Mouse (Mus musculus): ENCODE measurements around the gene Herc3. TPM values are rescaled to one million over a fixed set of nuclear protein-coding genes. Genes with fewer than 3 reads are reported as not detected.
"Not testable (repeated sequence)": the region's sequence is repeated elsewhere in the genome, so short reads cannot be mapped to it uniquely, and the experiment has no call there.

Herc3 gene
- polyA plus RNA-seq, 1 experiment from 2014 or later: 30.4 TPM

DNA sequence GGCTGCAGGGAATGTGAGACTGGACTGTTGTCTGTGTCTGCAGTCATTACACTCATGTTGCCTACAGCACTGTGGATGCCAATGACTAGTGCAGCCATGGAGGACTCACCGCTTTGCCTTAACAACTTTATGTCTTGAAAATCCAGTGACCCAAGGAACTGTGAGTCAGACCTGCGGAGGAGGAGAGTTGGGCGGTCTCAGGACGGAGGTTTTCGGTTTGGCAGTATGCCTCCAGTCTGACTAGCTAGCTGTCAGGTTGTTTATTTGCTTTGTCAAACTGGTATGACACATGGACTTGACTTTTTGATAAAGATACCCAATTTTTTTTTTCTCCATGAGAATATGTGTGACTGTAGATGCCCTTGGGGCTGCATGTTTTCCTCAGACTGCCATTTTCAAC, 16.6 kb downstream of the Herc3 start:
- Histone ChIP-seq H3K27ac (replicated peaks; ENCODE audit: low read depth, low read length) (no peak overlapping the region), H3K4me3 (replicated peaks; ENCODE audit: low read depth, low read length) (no peak overlapping the region), H3K4me2 (ENCODE audit: low read length) (no peak overlapping the region), H3K9me3 (ENCODE audit: control insufficient read depth, low read length) (no peaks in the 10 kb centered on the region), H3K9ac (replicated peaks; ENCODE audit: low read length) (no peak overlapping the region), H3K27me3 (ENCODE audit: control insufficient read depth, insufficient read depth, low read length) (no peaks in the 10 kb centered on the region), H3K36me3 (ENCODE audit: control insufficient read depth, insufficient read depth, low read length) (no peaks in the 10 kb centered on the region), H3K4me1 (ENCODE audit: control insufficient read depth, insufficient read depth, low read length) (no peaks in the 10 kb centered on the region)
- DNase-seq: no peak
- no peak for ATAC-seq (ENCODE audit: low FRiP score, low TSS enrichment)
- 93% methylated on average over 5 of the region's 5 CpGs for WGBS

DNA sequence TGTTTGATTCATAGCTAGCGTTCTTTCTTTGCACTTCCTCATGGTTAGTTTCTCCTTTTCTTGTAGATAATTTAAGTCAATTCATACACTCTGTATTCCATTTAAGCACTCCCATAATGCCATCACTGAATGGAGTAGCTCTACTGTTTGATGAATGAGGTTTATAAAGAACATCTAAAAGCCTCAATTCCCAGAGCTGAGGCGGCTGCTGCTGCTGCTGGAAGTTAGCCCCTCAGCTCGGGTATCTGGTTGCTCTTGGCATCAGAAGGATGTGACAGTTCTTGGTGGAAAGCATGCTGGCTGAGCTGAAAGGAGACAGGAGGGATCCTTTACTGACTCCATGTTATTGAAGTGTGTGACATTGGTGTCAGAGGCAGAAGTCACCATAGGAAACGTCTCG, 18.1 kb downstream of the Herc3 start:
- DNase-seq (no peak), ATAC-seq (ENCODE audit: low FRiP score, low TSS enrichment) (no peak)
- H3K4me2 ChIP-seq (ENCODE audit: low read length): no peak overlapping the region
- H3K4me1 ChIP-seq (ENCODE audit: control insufficient read depth, insufficient read depth, low read length): no peaks in the 10 kb centered on the region
- no peak overlapping the region for H3K9ac ChIP-seq (replicated peaks; ENCODE audit: low read length)
- H3K27me3 ChIP-seq (ENCODE audit: control insufficient read depth, insufficient read depth, low read length): no peaks in the 10 kb centered on the region
- no peaks in the 10 kb centered on the region for H3K36me3 ChIP-seq (ENCODE audit: control insufficient read depth, insufficient read depth, low read length)
- no peak overlapping the region for H3K4me3 ChIP-seq (replicated peaks; ENCODE audit: low read depth, low read length)
- H3K9me3 ChIP-seq (ENCODE audit: control insufficient read depth, low read length): no peaks in the 10 kb centered on the region
- 35% methylated on average over 5 of the region's 5 CpGs for WGBS
- no peak overlapping the region for H3K27ac ChIP-seq (replicated peaks; ENCODE audit: low read depth, low read length)

GRCm38 (mm10) chr6:58855676-58856367, 24.6 kb downstream of the Herc3 start:
- Histone ChIP-seq H3K27me3 (ENCODE audit: control insufficient read depth, insufficient read depth, low read length) (no peaks in the 10 kb centered on the region), H3K4me2 (ENCODE audit: low read length) (no peak overlapping the region), H3K4me1 (ENCODE audit: control insufficient read depth, insufficient read depth, low read length) (peaks cover 5% of the 10 kb centered on the region; the same call in 1 of the 2 replicates), H3K9me3 (ENCODE audit: control insufficient read depth, low read length) (no peaks in the 10 kb centered on the region), H3K36me3 (ENCODE audit: control insufficient read depth, insufficient read depth, low read length) (0 out of 2 replicates have a peak, but pooled peaks cover 4% of the 10 kb centered on the region), H3K4me3 (replicated peaks; ENCODE audit: low read depth, low read length) (no peak overlapping the region), H3K9ac (replicated peaks; ENCODE audit: low read length) (no peak overlapping the region), H3K27ac (replicated peaks; ENCODE audit: low read depth, low read length) (peak overlapping the region; percentile 22)
- DNase-seq (peak; percentile 35), ATAC-seq (ENCODE audit: low FRiP score, low TSS enrichment) (peak; percentile 69; the same call in 1 of the 2 replicates)
- WGBS: 61% methylated on average over 10 of the region's 10 CpGs

DNA sequence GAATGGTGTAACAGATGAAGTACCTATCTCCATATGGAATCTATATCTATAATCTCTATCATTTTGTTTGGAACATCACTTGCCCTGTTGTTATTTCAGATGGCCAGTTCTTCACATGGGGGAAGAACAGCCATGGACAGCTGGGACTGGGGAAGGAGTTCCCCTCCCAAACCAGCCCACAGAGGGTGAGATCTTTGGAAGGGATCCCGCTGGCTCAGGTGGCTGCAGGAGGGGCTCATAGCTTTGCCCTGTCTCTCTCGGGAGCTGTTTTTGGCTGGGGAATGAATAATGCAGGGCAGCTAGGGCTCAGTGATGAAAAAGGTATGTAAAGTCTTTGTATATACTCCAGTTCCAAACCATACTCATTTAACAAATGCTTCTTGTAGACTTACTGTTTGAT, 25.2 kb downstream of the Herc3 start:
- no peaks in the 10 kb centered on the region for H3K9me3 ChIP-seq (ENCODE audit: control insufficient read depth, low read length)
- peaks cover 5% of the 10 kb centered on the region; the same call in 1 of the 2 replicates for H3K4me1 ChIP-seq (ENCODE audit: control insufficient read depth, insufficient read depth, low read length)
- H3K36me3 ChIP-seq (ENCODE audit: control insufficient read depth, insufficient read depth, low read length): 0 out of 2 replicates have a peak, but pooled peaks cover 4% of the 10 kb centered on the region
- ATAC-seq (ENCODE audit: low FRiP score, low TSS enrichment): no peak
- 0 out of 2 replicates have a peak overlapping the region, but pooled peaks have one; percentile 22 for H3K27ac ChIP-seq (replicated peaks; ENCODE audit: low read depth, low read length)
- H3K9ac ChIP-seq (replicated peaks; ENCODE audit: low read length): no peak overlapping the region
- no peak overlapping the region for H3K4me2 ChIP-seq (ENCODE audit: low read length)
- DNase-seq: no peak
- H3K4me3 ChIP-seq (replicated peaks; ENCODE audit: low read depth, low read length): no peak overlapping the region
- 61% methylated on average over 2 of the region's 2 CpGs for WGBS
- no peaks in the 10 kb centered on the region for H3K27me3 ChIP-seq (ENCODE audit: control insufficient read depth, insufficient read depth, low read length)

GRCm38 (mm10) chr6:58859517-58859916, 28.3 kb downstream of the Herc3 start:
- Histone ChIP-seq H3K9ac (replicated peaks; ENCODE audit: low read length) (no peak overlapping the region), H3K4me3 (replicated peaks; ENCODE audit: low read depth, low read length) (no peak overlapping the region), H3K36me3 (ENCODE audit: control insufficient read depth, insufficient read depth, low read length) (0 out of 2 replicates have a peak, but pooled peaks cover 4% of the 10 kb centered on the region), H3K9me3 (ENCODE audit: control insufficient read depth, low read length) (no peaks in the 10 kb centered on the region), H3K4me1 (ENCODE audit: control insufficient read depth, insufficient read depth, low read length) (peaks cover 9% of the 10 kb centered on the region; the same call in 1 of the 2 replicates), H3K4me2 (ENCODE audit: low read length) (no peak overlapping the region), H3K27ac (replicated peaks; ENCODE audit: low read depth, low read length) (no peak overlapping the region), H3K27me3 (ENCODE audit: control insufficient read depth, insufficient read depth, low read length) (no peaks in the 10 kb centered on the region)
- ATAC-seq (ENCODE audit: low FRiP score, low TSS enrichment): no peak
- WGBS: 62% methylated on average over 4 of the region's 4 CpGs
- no peak for DNase-seq

DNA sequence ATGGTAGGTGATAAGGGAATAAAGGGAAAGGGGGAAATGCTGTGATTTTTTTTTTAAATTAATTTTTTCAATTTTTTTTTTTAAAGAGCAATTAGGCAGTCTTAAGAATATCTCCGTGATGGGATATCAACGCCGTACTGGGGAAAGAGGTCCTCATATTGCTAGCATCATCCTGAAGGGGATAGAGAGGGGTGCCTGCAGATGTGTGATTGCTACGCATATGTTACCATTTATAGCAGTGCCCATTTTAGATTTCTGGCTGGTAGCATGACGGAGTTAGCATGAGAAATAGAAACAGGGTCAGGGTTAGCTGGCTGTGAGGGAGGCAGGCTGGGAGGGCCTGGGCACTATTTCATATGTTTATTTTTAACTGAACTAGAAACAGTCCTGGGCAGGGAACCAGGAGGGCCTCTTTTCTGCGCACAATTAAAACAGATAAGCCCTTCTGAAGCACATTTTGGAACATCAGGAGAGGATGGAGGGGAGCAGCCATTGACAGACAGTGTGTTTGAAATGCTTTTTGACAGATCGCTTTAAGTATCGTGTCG, 31.3 kb downstream of the Herc3 start:
- ATAC-seq (ENCODE audit: low FRiP score, low TSS enrichment): no peak
- H3K27ac ChIP-seq (replicated peaks; ENCODE audit: low read depth, low read length): no peak overlapping the region

DNA sequence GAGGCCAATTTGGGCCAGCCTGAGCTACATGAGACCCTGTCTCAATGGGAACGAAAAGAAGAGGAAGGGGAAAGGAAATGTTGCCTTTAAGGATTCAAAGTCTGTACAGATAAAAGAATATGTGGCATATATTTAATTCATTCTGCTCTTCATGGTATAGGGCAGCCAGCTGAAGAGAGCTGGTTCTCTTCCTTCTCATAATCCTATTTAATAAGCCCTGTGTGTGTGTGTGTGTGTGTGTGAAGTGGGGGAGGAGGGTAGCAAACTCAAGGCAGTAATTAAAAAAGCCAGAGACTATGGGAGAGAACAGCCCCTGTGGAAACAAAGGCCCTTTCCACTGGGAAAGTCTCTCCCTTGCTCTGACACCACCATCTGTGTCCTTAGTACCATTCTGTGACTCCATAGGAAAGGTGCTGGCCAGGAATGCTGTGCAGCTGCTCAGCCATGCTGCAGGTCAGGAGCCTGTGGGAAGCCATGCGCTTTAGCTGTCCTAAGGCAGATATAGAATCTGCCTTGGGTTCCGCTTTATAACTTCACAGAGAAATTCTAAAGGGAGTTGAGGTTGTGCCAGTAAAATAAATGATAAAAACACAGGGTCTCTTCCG, 32.5 kb downstream of the Herc3 start:
- H3K4me1 ChIP-seq (ENCODE audit: control insufficient read depth, insufficient read depth, low read length): peaks cover 5% of the 10 kb centered on the region; the same call in 1 of the 2 replicates
- H3K4me3 ChIP-seq (replicated peaks; ENCODE audit: low read depth, low read length): no peak overlapping the region
- H3K4me2 ChIP-seq (ENCODE audit: low read length): no peak overlapping the region
- H3K9ac ChIP-seq (replicated peaks; ENCODE audit: low read length): no peak overlapping the region
- no peak overlapping the region for H3K27ac ChIP-seq (replicated peaks; ENCODE audit: low read depth, low read length)
- no peak for DNase-seq
- whole genome bisulfite sequencing: 81% methylated on average over 4 of the region's 4 CpGs
- 0 out of 2 replicates have a peak, but pooled peaks have one; percentile 25 for ATAC-seq (ENCODE audit: low FRiP score, low TSS enrichment)
- H3K9me3 ChIP-seq (ENCODE audit: control insufficient read depth, low read length): no peaks in the 10 kb centered on the region
- 0 out of 2 replicates have a peak, but pooled peaks cover 4% of the 10 kb centered on the region for H3K36me3 ChIP-seq (ENCODE audit: control insufficient read depth, insufficient read depth, low read length)
- H3K27me3 ChIP-seq (ENCODE audit: control insufficient read depth, insufficient read depth, low read length): no peaks in the 10 kb centered on the region

More for the DNA sequence above, 31.3 kb downstream of the Herc3 start:
- no peaks in the 10 kb centered on the region for H3K9me3 ChIP-seq (ENCODE audit: control insufficient read depth, low read length)
- no peak for DNase-seq
- WGBS: 73% methylated on average over 9 of the region's 9 CpGs
- H3K4me1 ChIP-seq (ENCODE audit: control insufficient read depth, insufficient read depth, low read length): peaks cover 5% of the 10 kb centered on the region; the same call in 1 of the 2 replicates
- no peak overlapping the region for H3K9ac ChIP-seq (replicated peaks; ENCODE audit: low read length)
- no peak overlapping the region for H3K4me2 ChIP-seq (ENCODE audit: low read length)
- no peak overlapping the region for H3K4me3 ChIP-seq (replicated peaks; ENCODE audit: low read depth, low read length)
- 0 out of 2 replicates have a peak, but pooled peaks cover 4% of the 10 kb centered on the region for H3K36me3 ChIP-seq (ENCODE audit: control insufficient read depth, insufficient read depth, low read length)
- no peaks in the 10 kb centered on the region for H3K27me3 ChIP-seq (ENCODE audit: control insufficient read depth, insufficient read depth, low read length)

GRCm38 (mm10) chr6:58867858-58868257, 36.6 kb downstream of the Herc3 start:
- not testable (repeated sequence) for DNase-seq; H3K4me1 ChIP-seq (ENCODE audit: control insufficient read depth, insufficient read depth, low read length); H3K4me2 ChIP-seq (ENCODE audit: low read length); H3K9me3 ChIP-seq (ENCODE audit: control insufficient read depth, low read length); H3K27ac ChIP-seq (replicated peaks; ENCODE audit: low read depth, low read length); H3K27me3 ChIP-seq (ENCODE audit: control insufficient read depth, insufficient read depth, low read length); H3K9ac ChIP-seq (replicated peaks; ENCODE audit: low read length); H3K4me3 ChIP-seq (replicated peaks; ENCODE audit: low read depth, low read length); ATAC-seq (ENCODE audit: low FRiP score, low TSS enrichment); H3K36me3 ChIP-seq (ENCODE audit: control insufficient read depth, insufficient read depth, low read length)
- 96% methylated on average over 6 of the region's 6 CpGs for whole genome bisulfite sequencing

Measured in midbrain, embryonic 14.5 days (tissue).